Mouse (Mus musculus): ENCODE results near the gene Ccdc124.
A peak's percentile ranks its signal among the peaks of the same experiment; 100 is the strongest.

Gene Ccdc124

DNA sequence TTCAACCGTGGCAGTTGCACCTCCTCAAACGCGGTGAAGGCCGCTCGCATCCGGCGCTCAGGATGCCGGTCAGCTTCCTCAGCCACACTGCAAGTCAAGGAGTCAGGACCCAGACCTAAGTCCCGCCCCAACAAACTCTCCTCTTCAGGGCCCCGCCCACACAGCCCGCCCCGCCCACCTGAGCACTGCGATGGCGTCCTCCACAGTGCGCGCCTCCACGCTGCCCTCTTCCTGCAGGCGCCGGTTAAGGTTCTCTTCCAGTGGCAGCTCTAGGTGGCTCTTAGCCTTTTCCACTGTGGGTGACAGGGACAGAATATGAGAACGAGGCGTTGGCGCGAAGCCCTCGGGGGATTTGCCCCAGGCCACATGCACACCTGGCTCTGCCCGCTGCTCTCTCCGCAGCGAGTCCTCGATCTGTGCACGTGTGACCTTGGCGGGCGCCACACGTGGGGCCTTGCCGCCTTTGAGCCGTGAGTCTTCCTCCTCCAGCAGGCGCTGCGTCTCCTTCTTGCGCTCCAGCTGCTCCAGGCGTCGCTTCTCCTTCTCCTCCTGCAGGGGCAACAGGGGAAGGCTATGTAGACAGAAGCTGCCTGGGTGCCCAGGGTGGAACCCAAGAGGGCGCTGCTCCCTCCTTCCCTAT, 5.1 kb downstream of the Ccdc124 start:
- DNase-seq = peak; percentile 63 to 68

DNA sequence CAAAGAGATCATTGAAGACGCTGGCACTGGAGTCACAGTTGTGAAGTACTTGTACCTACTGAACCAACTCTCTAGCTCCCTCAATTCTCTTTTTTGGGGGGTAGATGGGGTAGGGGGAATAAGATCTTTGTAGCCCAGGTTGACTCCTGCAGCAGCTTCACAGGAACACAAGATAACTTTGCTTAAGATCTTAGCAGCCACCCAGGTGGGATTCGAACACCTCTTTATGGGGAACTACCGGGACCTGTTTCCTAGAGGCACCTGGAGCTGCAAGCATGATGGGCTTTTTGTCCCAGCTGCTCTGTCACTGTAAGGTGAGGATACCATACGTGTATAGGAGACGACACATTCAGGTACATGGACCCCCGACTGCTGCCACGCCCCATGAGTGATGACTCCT, 7.2 kb downstream of the Ccdc124 start:
- no peak for DNase-seq

- no peak for DNase-seq
These were observed 7.7 kb downstream of the Ccdc124 start for GRCm38 (mm10) chr8:70866001-70866520.

- DNase-seq = peak; percentile 99 to 100
These were observed 8.3 kb downstream of the Ccdc124 start for GRCm38 (mm10) chr8:70865350-70866000.

- DNase-seq = peak; percentile 29 to 39
These were observed 9.0 kb downstream of the Ccdc124 start for GRCm38 (mm10) chr8:70864712-70865221.

- no peak for DNase-seq
These were observed 9.6 kb downstream of the Ccdc124 start for GRCm38 (mm10) chr8:70863956-70864711.

- no peak for DNase-seq
These were observed 10.7 kb downstream of the Ccdc124 start, which contains the start of gene Kcnn1 for GRCm38 (mm10) chr8:70862824-70863641. Gene Kcnn1 (minus strand): TSS chr8:70863258.

DNA sequence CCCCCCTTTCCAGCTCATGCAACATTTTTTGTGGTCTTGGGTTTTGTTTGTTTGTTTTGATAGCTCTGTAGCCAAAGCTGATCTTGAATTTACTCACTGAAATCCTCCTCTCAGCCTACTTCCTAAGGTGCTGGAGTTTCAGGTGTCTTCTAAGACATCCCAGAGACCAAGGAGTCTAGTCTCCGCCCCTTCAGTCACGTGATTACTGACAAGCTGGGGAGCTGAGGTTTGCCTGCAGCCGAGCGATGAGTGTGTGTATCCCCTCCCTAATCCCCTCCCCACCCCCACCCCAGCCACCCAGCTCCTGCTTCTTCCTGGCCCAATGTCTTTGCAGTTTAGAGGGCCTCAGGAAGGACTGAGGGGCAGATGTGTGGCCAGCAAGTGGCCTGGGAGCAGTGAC, 16.2 kb downstream of the Ccdc124 start:
- DNase-seq = no peak

- peak in 1 of 2 experiments; percentile 45 for DNase-seq
These were observed 17.1 kb downstream of the Ccdc124 start for GRCm38 (mm10) chr8:70856541-70857197.

DNA sequence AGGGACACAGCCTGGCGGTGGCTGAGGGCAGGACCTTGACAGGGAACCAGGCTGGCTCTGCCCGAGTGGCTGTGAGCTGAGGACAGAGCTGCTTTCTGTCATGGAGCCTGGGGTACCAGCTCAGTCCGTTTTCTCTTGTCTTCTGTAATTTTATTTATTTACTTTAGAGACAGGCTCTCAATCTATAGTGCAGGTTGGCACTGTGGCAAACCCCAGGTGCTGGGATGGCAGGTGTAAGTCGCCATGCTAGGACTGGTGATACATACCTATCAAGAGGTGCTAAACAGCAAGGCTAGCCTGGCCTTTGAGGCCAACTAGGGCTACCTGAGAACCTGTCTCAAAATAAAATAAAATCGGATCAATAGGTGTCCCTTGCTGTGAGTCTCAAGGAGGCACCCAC, 17.7 kb downstream of the Ccdc124 start:
- DNase-seq = no peak

DNA sequence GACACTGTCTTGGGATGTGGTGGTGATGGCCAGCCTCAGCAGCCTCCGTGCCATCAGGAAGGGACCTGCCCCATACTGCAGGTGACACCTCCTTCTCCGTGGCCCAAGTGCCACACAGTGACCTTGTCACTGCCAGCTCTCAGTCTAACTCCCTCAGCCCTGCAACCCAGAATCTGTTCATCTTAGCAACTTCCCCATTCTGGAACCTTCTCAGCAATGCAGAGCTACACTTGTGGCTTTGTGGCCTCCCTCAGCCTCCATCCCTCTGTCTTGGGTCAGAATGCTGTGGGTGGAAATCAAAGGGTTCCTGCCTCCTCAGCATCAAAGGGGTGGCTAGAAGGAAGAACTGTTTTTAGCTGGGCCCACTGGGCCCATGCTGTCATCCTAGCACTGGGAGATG, 19.9 kb downstream of the Ccdc124 start:
- peak in 1 of 2 experiments; percentile 23 for DNase-seq

DNA sequence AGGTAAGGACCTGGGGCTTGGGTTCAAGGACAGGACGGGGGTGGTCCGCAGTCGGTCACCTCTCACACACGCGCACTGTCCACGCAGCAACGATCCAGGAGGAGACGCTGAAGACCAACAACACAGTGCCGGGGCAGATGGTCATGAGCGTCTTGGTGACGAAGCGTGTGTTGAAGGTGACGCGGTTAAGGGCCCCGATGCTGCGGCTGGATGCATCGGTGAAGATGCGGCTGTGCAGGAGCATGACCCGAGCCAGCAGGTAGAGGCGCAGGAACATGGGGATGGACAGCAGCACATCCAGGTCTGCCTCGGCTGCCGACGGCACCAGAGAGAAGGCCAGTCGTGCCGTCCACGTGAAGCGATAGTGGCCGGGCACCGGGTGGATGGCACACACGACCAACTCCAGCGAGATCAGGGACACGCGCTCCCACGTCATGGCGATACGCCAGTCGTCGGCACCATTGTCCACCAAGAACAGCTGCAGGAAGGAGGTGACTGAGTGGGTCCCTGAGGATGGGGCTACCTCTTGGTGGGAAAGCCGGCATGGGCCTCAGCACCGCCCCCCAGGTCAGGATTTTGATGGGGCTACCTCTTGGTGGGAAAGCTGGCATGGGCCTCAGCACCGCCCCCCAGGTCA, 21.0 kb downstream of the Ccdc124 start:
- DNase-seq = no peak

DNA sequence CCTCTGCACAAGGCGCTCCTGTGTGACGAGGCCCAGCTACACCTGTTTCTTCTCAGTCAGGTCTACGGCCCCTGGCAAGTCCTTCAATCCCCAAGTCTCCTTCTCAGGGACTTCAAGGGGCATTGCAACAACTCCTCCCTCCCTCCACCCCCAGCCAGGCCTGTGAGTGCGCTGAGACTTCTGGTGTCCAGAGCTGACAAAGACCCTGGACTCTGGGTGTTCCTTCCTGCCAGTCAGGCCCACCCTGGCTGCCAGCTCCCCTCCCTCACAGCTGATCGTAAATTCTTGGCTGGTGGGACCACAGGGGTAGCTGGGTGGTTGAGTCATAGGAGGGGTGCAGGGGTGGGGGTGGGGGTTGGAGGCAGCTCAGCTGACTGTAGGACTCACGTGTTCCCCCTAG, 21.9 kb downstream of the Ccdc124 start:
- no peak for DNase-seq

GRCm38 (mm10) chr8:70850947-70851346, 22.8 kb downstream of the Ccdc124 start:
- DNase-seq = no peak

DNA sequence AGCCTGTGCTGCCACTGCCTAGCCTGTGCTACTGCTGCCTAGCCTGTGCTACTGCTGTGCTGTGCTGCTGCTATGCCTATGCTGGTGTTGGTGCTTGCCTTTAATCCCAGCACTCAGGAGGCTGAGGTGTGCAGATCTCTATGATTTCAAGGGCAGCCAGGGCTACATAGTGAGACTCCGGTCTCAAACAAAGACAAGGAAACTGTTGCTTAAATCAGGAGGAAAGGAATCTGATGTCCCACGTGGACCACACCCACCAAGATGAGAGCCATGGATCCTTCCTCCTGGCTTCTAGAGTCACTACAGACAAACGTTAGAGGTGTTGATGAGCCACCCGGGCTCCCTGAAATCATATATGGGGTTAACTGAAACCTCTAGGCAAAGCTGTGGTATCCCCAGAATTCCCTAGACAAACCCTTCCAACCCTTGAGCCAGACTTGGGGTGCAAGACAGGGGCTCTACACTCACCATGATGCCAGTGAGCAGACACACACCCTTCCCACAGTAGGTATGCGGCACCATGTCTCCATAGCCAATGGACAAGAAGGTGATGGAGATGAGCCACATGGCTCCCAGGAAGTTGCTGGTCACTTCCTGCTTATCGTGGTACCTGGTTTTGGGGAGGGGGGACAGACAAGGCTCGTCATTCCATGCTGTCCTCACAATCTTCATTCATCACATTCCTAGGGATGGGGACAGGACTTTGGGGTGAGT, 23.4 kb downstream of the Ccdc124 start:
- no peak for DNase-seq

GRCm38 (mm10) chr8:70849333-70849990, 24.3 kb downstream of the Ccdc124 start:
- DNase-seq = no peak

GRCm38 (mm10) chr8:70846371-70847154, 27.2 kb downstream of the Ccdc124 start:
- peak in 1 of 2 experiments; percentile 39 for DNase-seq

DNA sequence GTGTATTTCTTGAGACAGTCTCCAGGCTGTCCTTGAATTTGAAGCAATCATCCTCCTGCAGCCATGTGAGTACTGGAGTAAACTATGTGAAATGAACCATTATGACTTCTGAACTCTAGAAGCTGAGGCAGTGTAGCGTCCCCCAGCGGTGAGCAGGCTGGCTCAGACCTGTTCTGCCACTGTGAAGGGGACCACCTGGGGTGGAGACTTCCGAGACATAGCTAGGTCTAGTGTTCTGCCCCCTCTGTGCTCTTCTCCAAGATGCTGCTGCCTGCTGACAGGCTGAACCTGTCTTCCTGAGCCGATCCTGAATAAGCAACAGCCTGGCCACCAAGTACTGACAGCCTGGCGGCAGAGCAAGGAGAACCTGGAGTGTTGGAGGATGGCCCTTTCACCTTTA, 28.6 kb downstream of the Ccdc124 start:
- DNase-seq = no peak

DNA sequence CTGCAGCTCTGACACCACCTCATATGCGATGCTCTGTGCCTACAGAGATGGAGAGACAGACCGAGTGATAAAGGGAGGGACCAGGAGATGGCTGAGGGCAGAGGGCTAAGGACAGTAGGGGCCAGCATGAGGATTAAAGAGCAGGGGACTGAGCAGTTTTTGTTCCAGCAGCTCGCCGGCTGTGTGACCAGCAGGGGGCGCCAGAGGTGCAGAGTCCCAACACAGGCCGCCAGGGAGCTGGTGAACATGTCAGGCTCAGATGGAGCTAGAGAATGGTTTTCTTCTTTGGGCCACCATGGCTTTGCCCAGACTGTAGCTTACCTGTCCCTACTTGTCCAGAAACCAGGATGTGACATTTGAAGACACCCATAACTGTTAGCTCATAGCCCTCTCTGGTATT, 29.2 kb downstream of the Ccdc124 start:
- peak; percentile 80 to 95 for DNase-seq

Data from spleen, adult 18-20 months (tissue).